Mouse (Mus musculus) lung, postnatal 0 days (tissue): ENCODE measurements at regions not wholly inside any gene's neighbourhood (a gene's known extent, or its start where the extent isn't known, plus 50 kb on each side); places are given as distances from the start of the nearest gene placed in this dataset.

Experiments
- CTCF ChIP-seq: IDR thresholded peaks from 2 replicates; pipeline ENCODE4 v1.5.1; 2016; ENCODE audit warnings: antibody characterized with exemption, mild to moderate bottlenecking
- EP300 ChIP-seq: IDR thresholded peaks from 2 replicates; pipeline ENCODE4 v1.6.1; 2016; ENCODE audit warnings: antibody characterized with exemption, mild to moderate bottlenecking, control low read depth

GRCm38 (mm10) chr7:111846417-111846816, 66.6 kb upstream of the Galnt18 start:
- TF ChIP-seq CTCF (no peak), EP300 (no peak)
